Mouse (Mus musculus): ENCODE results near the gene Rnf214.

GRCm38 (mm10) chr9:45935628-45936210 is 29.0 kb upstream of the Rnf214 start, which contains the start of gene Tagln:
- TF ChIP-seq CTCF (IDR thresholded peaks at IDR 0.05; ENCODE audit: control insufficient read depth, insufficient read depth, low read length) (no peak), POLR2A (IDR thresholded peaks at IDR 0.05; ENCODE audit: borderline replicate concordance, control insufficient read depth, low read depth, low read length) (no peak)

All from bone marrow, adult 2 months (tissue).